Mouse (Mus musculus) testis, adult 2 months (tissue): ENCODE measurements around the gene Plxdc2.

Experiments
- CTCF ChIP-seq: fragments of 200-500 bp; IDR thresholded peaks from 2 replicates; pipeline ENCODE4 v1.5.1; 2012; ENCODE audit warnings: low read depth, mild to moderate bottlenecking, inconsistent platforms, low read length, moderate library complexity; ENCODE audit not compliant: control insufficient read depth, insufficient read depth, insufficient replicate concordance
- POLR2A ChIP-seq: fragments of 200-500 bp; IDR thresholded peaks from 2 replicates; pipeline ENCODE4 v1.6.1; 2012; ENCODE audit warnings: low read depth, mild to moderate bottlenecking, inconsistent platforms, low read length, moderate library complexity; ENCODE audit not compliant: control insufficient read depth

DNA sequence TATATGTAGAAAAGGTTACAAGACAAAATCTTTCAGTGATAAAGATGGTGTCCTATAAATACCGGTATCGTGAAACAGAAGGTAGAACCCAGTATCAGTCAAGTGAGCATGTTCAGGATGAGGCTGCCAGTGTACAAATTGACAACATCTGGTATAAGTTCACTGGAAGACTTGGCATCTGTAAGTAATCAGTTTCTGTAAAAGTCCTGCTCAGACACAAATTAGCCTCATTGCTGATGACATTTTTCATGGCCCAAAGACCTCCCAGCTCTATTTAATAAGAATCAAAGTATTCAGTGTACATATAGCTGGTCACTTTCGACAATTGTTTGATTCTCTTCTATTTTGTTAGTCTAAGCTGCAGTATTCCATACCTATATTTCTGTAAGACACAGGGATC, 129.9 kb downstream of the Plxdc2 start:
- TF ChIP-seq CTCF (no peak), POLR2A (no peak)
